In the genomic region with DNA sequence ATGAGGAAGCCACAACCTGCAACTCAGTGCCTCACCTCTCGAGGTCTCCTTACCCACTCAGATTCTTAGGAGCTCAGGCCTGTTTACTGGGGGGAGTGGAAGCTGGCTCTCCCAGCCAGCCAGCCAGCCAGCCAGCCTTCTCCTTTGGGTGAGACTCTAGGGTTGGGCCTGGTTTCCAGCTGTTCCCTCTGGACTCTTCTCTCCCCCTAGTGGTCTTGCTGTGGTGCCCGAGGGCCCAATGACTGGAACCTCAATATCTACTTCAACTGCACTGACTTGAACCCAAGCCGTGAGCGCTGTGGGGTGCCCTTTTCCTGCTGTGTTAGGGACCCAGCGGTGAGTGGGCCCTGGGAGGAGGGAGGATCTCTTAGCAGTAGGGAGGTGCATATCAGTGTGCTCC, we compare ENCODE assay signal across 22 mouse cellular contexts. TPM values are rescaled to one million over a fixed set of nuclear protein-coding genes. Genes with fewer than 3 reads are reported as not detected.
DNase-seq lines count a peak whose midpoint lies in the region; ATAC-seq and TF ChIP-seq lines count a peak whose summit lies in the region.
"Had no signal": no experiment of that assay in that cellular context is flagged by ENCODE, and none has a peak within 500 bp of the region (broad histone marks: within the 10 kb centered on the region; RNA-seq: fewer than 3 reads in every experiment).

No protein-coding gene starts in this region.

- no peaks in the 10 kb centered on the region for H3K36me3 ChIP-seq in hindbrain, postnatal 0 days (ENCODE audit: insufficient read depth, low read length)
- H3K36me3 ChIP-seq in hindbrain, embryonic 11.5 days (ENCODE audit: control insufficient read depth, insufficient read depth, low read length): no peaks in the 10 kb centered on the region
- no peaks in the 10 kb centered on the region for H3K36me3 ChIP-seq in lung, postnatal 0 days (ENCODE audit: insufficient read depth, low read length)
- H3K36me3 ChIP-seq: forebrain, embryonic 12.5 days; limb, embryonic 12.5 days; midbrain, embryonic 13.5 days had no signal

- no peak for TF ChIP-seq EP300 in lung, postnatal 0 days (IDR thresholded peaks at IDR 0.05)

- H3K9me3 ChIP-seq in hindbrain, postnatal 0 days (ENCODE audit: low read length): no peaks in the 10 kb centered on the region
- H3K9me3 ChIP-seq in hindbrain, embryonic 11.5 days (ENCODE audit: control insufficient read depth, low read length): no peaks in the 10 kb centered on the region
- no peaks in the 10 kb centered on the region for H3K9me3 ChIP-seq in lung, postnatal 0 days (ENCODE audit: low read length)
- H3K9me3 ChIP-seq: forebrain, embryonic 12.5 days; limb, embryonic 12.5 days; midbrain, embryonic 13.5 days had no signal

- 0 out of 2 replicates have a peak, but pooled peaks cover under 1% of the 10 kb centered on the region for H3K4me1 ChIP-seq in hindbrain, postnatal 0 days (ENCODE audit: insufficient read depth, low read length)
- peaks cover 4% of the 10 kb centered on the region; the same call in 1 of the 2 replicates for H3K4me1 ChIP-seq in hindbrain, embryonic 11.5 days (replicated peaks; ENCODE audit: control insufficient read depth, insufficient read depth, low read length)
- H3K4me1 ChIP-seq in lung, postnatal 0 days (ENCODE audit: insufficient read depth, low read depth, low read length): peaks cover 5% of the 10 kb centered on the region

- no peak overlapping the region for H3K27ac ChIP-seq in hindbrain, postnatal 0 days
- H3K27ac ChIP-seq in hindbrain, embryonic 11.5 days (ENCODE audit: low read depth, low read length): no peak overlapping the region
- H3K27ac ChIP-seq in lung, postnatal 0 days (ENCODE audit: low read length): no peak overlapping the region
- H3K27ac ChIP-seq: forebrain, embryonic 12.5 days; limb, embryonic 12.5 days; liver, embryonic 14.5 days; macrophage; midbrain, embryonic 13.5 days had no signal

- peak; percentile 33; the same call in 1 of the 2 replicates for TF ChIP-seq CTCF in hindbrain, postnatal 0 days (IDR thresholded peaks at IDR 0.05; ENCODE audit: low read depth)
- peak; percentile 48 for TF ChIP-seq CTCF in lung, postnatal 0 days (IDR thresholded peaks at IDR 0.05)

- H3K27me3 ChIP-seq in hindbrain, postnatal 0 days (ENCODE audit: insufficient read depth, low read length): no peaks in the 10 kb centered on the region
- H3K27me3 ChIP-seq in hindbrain, embryonic 11.5 days (ENCODE audit: control insufficient read depth, insufficient read depth, low read length): peaks cover 20% of the 10 kb centered on the region
- no peaks in the 10 kb centered on the region for H3K27me3 ChIP-seq in lung, postnatal 0 days (replicated peaks; ENCODE audit: insufficient read depth, low read length)

- WGBS in hindbrain, postnatal 0 days: 49% methylated on average over 5 of the region's 5 CpGs
- 36% methylated on average over 5 of the region's 5 CpGs for WGBS in hindbrain, embryonic 11.5 days
- WGBS in lung, postnatal 0 days: 57% methylated on average over 5 of the region's 5 CpGs

- H3K4me2 ChIP-seq in hindbrain, postnatal 0 days (ENCODE audit: low read depth, low read length): no peak overlapping the region
- H3K4me2 ChIP-seq in hindbrain, embryonic 11.5 days (replicated peaks; ENCODE audit: low read depth, low read length): no peak overlapping the region
- H3K4me2 ChIP-seq in lung, postnatal 0 days (replicated peaks; ENCODE audit: low read depth, low read length): no peak overlapping the region
- H3K4me2 ChIP-seq: forebrain, embryonic 12.5 days; limb, embryonic 12.5 days; midbrain, embryonic 13.5 days had no signal

- DNase-seq in hindbrain, postnatal 0 days (ENCODE audit: low spot score): no peak
- DNase-seq in hindbrain, embryonic 11.5 days (ENCODE audit: low spot score): no peak
- DNase-seq in lung, postnatal 0 days (ENCODE audit: low spot score): no peak
- DNase-seq in lung, postnatal 36 days: no peak
- DNase-seq in MN1 (ENCODE audit: low spot score): peak; percentile 58
- DNase-seq in retina, embryonic 14.5 days (ENCODE audit: low spot score): peak; percentile 15
- no peak for DNase-seq in urinary bladder, postnatal 36 days (ENCODE audit: low spot score in 2 of 2)
- DNase-seq: adrenal gland, postnatal 14 days; cerebellum, postnatal 10 days had no signal

- no peak overlapping the region for H3K9ac ChIP-seq in hindbrain, postnatal 0 days (replicated peaks; ENCODE audit: low read length)
- H3K9ac ChIP-seq in hindbrain, embryonic 11.5 days (ENCODE audit: low read depth, low read length): no peak overlapping the region
- no peak overlapping the region for H3K9ac ChIP-seq in lung, postnatal 0 days (replicated peaks; ENCODE audit: low read depth)
- H3K9ac ChIP-seq: forebrain, embryonic 12.5 days; limb, embryonic 12.5 days; liver, embryonic 14.5 days; midbrain, embryonic 13.5 days had no signal

- ATAC-seq in hindbrain, postnatal 0 days: no peak
- no peak for ATAC-seq in hindbrain, embryonic 11.5 days (ENCODE audit: low FRiP score)
- no peak for ATAC-seq in lung, postnatal 0 days
- ATAC-seq: CD4-positive, CD25-positive, alpha-beta regulatory T cell, adult 4 months; midbrain, embryonic 13.5 days had no signal

- no peak overlapping the region for H3K4me3 ChIP-seq in hindbrain, postnatal 0 days (ENCODE audit: low read length)
- no peak overlapping the region for H3K4me3 ChIP-seq in hindbrain, embryonic 11.5 days (ENCODE audit: low read depth, low read length)
- H3K4me3 ChIP-seq in lung, postnatal 0 days (ENCODE audit: low read depth, low read length): no peak overlapping the region
- H3K4me3 ChIP-seq: forebrain, embryonic 12.5 days; limb, embryonic 12.5 days; midbrain, embryonic 13.5 days had no signal

RNA-seq across cellular contexts. Expression of a gene that starts 5.7 kb away (rescaled TPM):
- total RNA-seq in hindbrain, postnatal 0 days (2014; rRNA removed): 53.2 and 60.5 TPM in 2 replicates
- polyA plus RNA-seq in hindbrain, postnatal 0 days (2015; fragmentation: Nextera tagmentation; extraction: Ambion mirVana): 143 and 153 TPM in 2 replicates
- 12.0 and 13.2 TPM in 2 replicates for polyA plus RNA-seq in hindbrain, embryonic 11.5 days (2014; fragmentation: Nextera tagmentation; extraction: Ambion mirVana)
- polyA plus RNA-seq in lung, postnatal 0 days (2015; fragmentation: Nextera tagmentation; extraction: Ambion mirVana): 32.9 and 40.5 TPM in 2 replicates
- total RNA-seq: hematopoietic stem cell, adult 5-6 weeks had no signal

RNA-seq across cellular contexts. Expression of a gene that starts 11.0 kb away (rescaled TPM):
- total RNA-seq in hindbrain, postnatal 0 days (2014; rRNA removed): not detected in 2 replicates
- polyA plus RNA-seq in hindbrain, postnatal 0 days (2015; fragmentation: Nextera tagmentation; extraction: Ambion mirVana): not detected in 2 replicates
- not detected in 2 replicates for polyA plus RNA-seq in hindbrain, embryonic 11.5 days (2014; fragmentation: Nextera tagmentation; extraction: Ambion mirVana)
- polyA plus RNA-seq in lung, postnatal 0 days (2015; fragmentation: Nextera tagmentation; extraction: Ambion mirVana): not detected in 2 replicates
- total RNA-seq: adrenal gland, postnatal 14 days; gastrocnemius, postnatal 4 days; hematopoietic stem cell, adult 5-6 weeks; layer of hippocampus, adult 18-20 months had no signal
- polyA plus RNA-seq: CD4-positive, CD25-positive, alpha-beta regulatory T cell, adult 4 months; forebrain, embryonic 12.5 days; heart, embryonic 14.5 days; kidney, embryonic 14.5 days; limb, embryonic 12.5 days; liver, embryonic 14.5 days; macrophage; midbrain, embryonic 13.5 days; stomach, embryonic 14.5 days; thymus, postnatal 0 days had no signal

RNA-seq across cellular contexts. Expression of a gene that starts 28.4 kb away (rescaled TPM):
- 96.8 and 111 TPM in 2 replicates for total RNA-seq in hindbrain, postnatal 0 days (2014; rRNA removed)
- 202 and 222 TPM in 2 replicates for polyA plus RNA-seq in hindbrain, postnatal 0 days (2015; fragmentation: Nextera tagmentation; extraction: Ambion mirVana)
- polyA plus RNA-seq in hindbrain, embryonic 11.5 days (2014; fragmentation: Nextera tagmentation; extraction: Ambion mirVana): 2.3 and 2.5 TPM in 2 replicates
- polyA plus RNA-seq in lung, postnatal 0 days (2015; fragmentation: Nextera tagmentation; extraction: Ambion mirVana): not detected in 2 replicates
- total RNA-seq: hematopoietic stem cell, adult 5-6 weeks had no signal
- polyA plus RNA-seq: heart, embryonic 14.5 days; kidney, embryonic 14.5 days; limb, embryonic 12.5 days; macrophage; thymus, postnatal 0 days had no signal

RNA-seq across cellular contexts. Expression of a gene that starts 45.2 kb away (rescaled TPM):
- total RNA-seq in hindbrain, postnatal 0 days (2014; rRNA removed): 146 and 153 TPM in 2 replicates
- polyA plus RNA-seq in hindbrain, postnatal 0 days (2015; fragmentation: Nextera tagmentation; extraction: Ambion mirVana): 18.3 and 19.9 TPM in 2 replicates
- polyA plus RNA-seq in hindbrain, embryonic 11.5 days (2014; fragmentation: Nextera tagmentation; extraction: Ambion mirVana): 7.5 and 11.2 TPM in 2 replicates
- 0.04 TPM in 1 of 2 replicates, not detected in the other for polyA plus RNA-seq in lung, postnatal 0 days (2015; fragmentation: Nextera tagmentation; extraction: Ambion mirVana)
- total RNA-seq: hematopoietic stem cell, adult 5-6 weeks had no signal
- polyA plus RNA-seq: CD4-positive, CD25-positive, alpha-beta regulatory T cell, adult 4 months; macrophage had no signal

Comparison
In these comparisons a context has a peak if more than half of its experiments do, and no peak if none do; other contexts are left out.
1. RNA of a gene that starts 28.4 kb away (polyA plus RNA-seq): 202 to 222 TPM in hindbrain, postnatal 0 days; 2.3 to 2.5 TPM in hindbrain, embryonic 11.5 days and not detected in lung, postnatal 0 days; every median in the first group is over 10 times any median in the second.
2. DNase-seq: peak in MN1 (single experiment) and retina, embryonic 14.5 days (single experiment); none in hindbrain, postnatal 0 days (single experiment), hindbrain, embryonic 11.5 days (single experiment), lung, postnatal 0 days (single experiment), lung, postnatal 36 days (single experiment) and urinary bladder, postnatal 36 days (0 of 2).